Comparison of ENCODE assay signal across 10 mouse cellular contexts in the genomic region with DNA sequence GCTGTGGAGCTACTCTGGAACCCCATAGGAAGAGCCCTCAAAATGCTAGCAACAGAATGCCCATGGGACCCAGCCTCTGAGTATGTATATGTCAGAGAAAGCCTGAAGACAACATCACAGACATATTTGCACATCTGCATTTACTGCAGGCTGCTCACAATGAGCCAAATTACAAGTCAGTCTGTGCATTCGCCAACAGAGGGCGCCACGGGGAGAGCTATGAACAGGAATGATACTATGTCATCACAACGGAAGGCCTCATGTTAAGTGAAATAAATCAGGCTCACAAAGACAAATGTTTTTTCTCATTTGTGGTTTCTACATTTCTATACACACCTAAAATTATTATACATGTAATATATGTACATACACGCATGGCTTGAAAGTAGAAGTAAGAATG.
A peak's percentile ranks its signal among the peaks of the same experiment; 100 is the strongest.
DNase-seq lines count a peak whose midpoint lies in the region; ATAC-seq and TF ChIP-seq lines count a peak whose summit lies in the region.
"Had no signal": no experiment of that assay in that cellular context is flagged by ENCODE, and none has a peak within 500 bp of the region (broad histone marks: within the 10 kb centered on the region; RNA-seq: fewer than 3 reads in every experiment).

No protein-coding gene starts in this region.

- DNase-seq in adrenal gland, postnatal 25 days: peak; percentile 31
- DNase-seq in adrenal gland, adult 18-20 months (ENCODE audit: low spot score in 2 of 2): no peak
- DNase-seq in left cerebral cortex, postnatal 4 days: peak; percentile 21
- DNase-seq in left cerebral cortex, adult 11 months (ENCODE audit: low spot score): no peak
- DNase-seq in Patski (ENCODE audit: low read depth, low spot score): no peak
- DNase-seq in gastrocnemius, adult 8-10 months (ENCODE audit: low spot score in 2 of 2): no peak

- H3K4me1 ChIP-seq in forebrain, embryonic 16.5 days (replicated peaks; ENCODE audit: control insufficient read depth, insufficient read depth, low read length): no peaks in the 10 kb centered on the region
- H3K4me1 ChIP-seq: heart, embryonic 15.5 days; limb, embryonic 13.5 days had no signal

- CTCF ChIA-PET in Patski (lab: Charles Lee): interaction anchor here (1.4 to 3.3 kb wide), 5 partner anchors 10 to 206 kb away, joined by 3 to 25 read pairs (median 17); no protein-coding TSS in a partner anchor

- no peaks in the 10 kb centered on the region for H3K9me3 ChIP-seq in forebrain, embryonic 16.5 days (ENCODE audit: control insufficient read depth, low read length)
- H3K9me3 ChIP-seq: heart, embryonic 15.5 days; limb, embryonic 13.5 days had no signal

- POLR2A ChIA-PET in Patski (lab: Charles Lee): no interaction called here

- H3K27ac ChIP-seq in forebrain, embryonic 16.5 days (ENCODE audit: low read length): no peak overlapping the region
- H3K27ac ChIP-seq: heart, embryonic 15.5 days; limb, embryonic 13.5 days had no signal

- peaks cover 11% of the 10 kb centered on the region; the same call in 1 of the 2 replicates for H3K36me3 ChIP-seq in forebrain, embryonic 16.5 days (ENCODE audit: control insufficient read depth, insufficient read depth)

- peak; percentile 63 for TF ChIP-seq CTCF in Patski (IDR thresholded peaks at IDR 0.05)

- H3K4me2 ChIP-seq in forebrain, embryonic 16.5 days (ENCODE audit: low read length): no peak overlapping the region
- H3K4me2 ChIP-seq: heart, embryonic 15.5 days; limb, embryonic 13.5 days had no signal

- no peaks in the 10 kb centered on the region for H3K27me3 ChIP-seq in Patski
- H3K27me3 ChIP-seq in forebrain, embryonic 16.5 days (replicated peaks; ENCODE audit: control insufficient read depth, insufficient read depth, low read length): no peaks in the 10 kb centered on the region
- H3K27me3 ChIP-seq: heart, embryonic 15.5 days; limb, embryonic 13.5 days had no signal

- no peak for ATAC-seq in Patski
- peak; percentile 77 for ATAC-seq in megakaryocyte progenitor cell, adult 5-6 weeks (replicated peaks; ENCODE audit: poor library complexity)
- no peak for ATAC-seq in forebrain, embryonic 16.5 days

- in situ Hi-C loops in Patski (cut with MboI; ENCODE audit: low pct_unique_long_range_greater_than_20kb): no loop called here

- WGBS in forebrain, embryonic 16.5 days: 71% methylated on average over 5 of the region's 5 CpGs

- no peak overlapping the region for H3K9ac ChIP-seq in forebrain, embryonic 16.5 days (replicated peaks; ENCODE audit: low read depth, low read length)
- H3K9ac ChIP-seq: heart, embryonic 15.5 days; limb, embryonic 13.5 days had no signal

- H3K4me3 ChIP-seq in forebrain, embryonic 16.5 days (replicated peaks; ENCODE audit: low read length): no peak overlapping the region
- H3K4me3 ChIP-seq: heart, embryonic 15.5 days; limb, embryonic 13.5 days had no signal

- intact Hi-C loops in left cerebral cortex, postnatal 4 days (cut with DNase I): no loop called here

Comparison
In these comparisons a context has a peak if more than half of its experiments do, and no peak if none do; other contexts are left out.
1. DNase-seq: peak in adrenal gland, postnatal 25 days (single experiment) and left cerebral cortex, postnatal 4 days (single experiment); none in adrenal gland, adult 18-20 months (0 of 2), left cerebral cortex, adult 11 months (single experiment), Patski (single experiment) and gastrocnemius, adult 8-10 months (0 of 2).